Mouse (Mus musculus) intestine, embryonic 15.5 days (tissue): ENCODE data around the gene Nmnat1. TPM values are rescaled to one million over a fixed set of nuclear protein-coding genes. Genes with fewer than 3 reads are reported as not detected.
"Not testable (repeated sequence)": the region's sequence is repeated elsewhere in the genome, so short reads cannot be mapped to it uniquely, and the experiment has no call there.

Experiments used
- ATAC-seq: fragments of 200-750 bp; cut with Nextera tagmentation; 2 replicates; pipeline ENCODE4 v1.8.0; 2017; ENCODE audit warnings: moderate TSS enrichment, moderate library complexity
- H3K27ac ChIP-seq: fragments of 300-500 bp; sonication (generic); 2 replicates; pipeline ENCODE4 v1.5.1; 2015; ENCODE audit warnings: mild to moderate bottlenecking, inconsistent platforms
- H3K27me3 ChIP-seq: fragments of 300-500 bp; sonication (generic); replicated peaks from 2 replicates; pipeline ENCODE4 v1.6.1; 2015; ENCODE audit warnings: inconsistent platforms
- H3K36me3 ChIP-seq: fragments of 300-500 bp; sonication (generic); 2 replicates; pipeline ENCODE4 v1.6.1; 2015; ENCODE audit warnings: inconsistent platforms
- H3K4me1 ChIP-seq: fragments of 300-500 bp; sonication (generic); replicated peaks from 2 replicates; pipeline ENCODE4 v1.6.1; 2015; ENCODE audit warnings: inconsistent platforms
- H3K4me2 ChIP-seq: fragments of 300-500 bp; sonication (generic); replicated peaks from 2 replicates; pipeline ENCODE4 v1.6.1; 2015; ENCODE audit warnings: mild to moderate bottlenecking, inconsistent platforms
- H3K4me3 ChIP-seq: fragments of 300-500 bp; sonication (generic); replicated peaks from 2 replicates; pipeline ENCODE4 v1.5.1; 2015; ENCODE audit warnings: inconsistent platforms
- H3K9ac ChIP-seq: fragments of 300-500 bp; sonication (generic); 2 replicates; pipeline ENCODE4 v1.6.1; 2015; ENCODE audit warnings: inconsistent platforms
- H3K9me3 ChIP-seq: fragments of 300-500 bp; sonication (generic); 2 replicates; pipeline ENCODE4 v1.6.1; 2016; ENCODE audit warnings: inconsistent platforms
- WGBS: fragments of 180-500 bp; shearing (Covaris S2); methylation state at CpG from one replicate; pipeline ENCODE4 v1.1.7; 2015; 5-methylcytosine and 5-hydroxymethylcytosine counted together
- polyA plus RNA-seq: library from polyadenylated mRNA; unstranded; fragments of >200 nt; fragmentation: Nextera tagmentation; extraction: Ambion mirVana; gene quantifications from 2 replicates; pipeline ENCODE4 v1.2.1, GENCODE M21; 2015

The Nmnat1 gene
- polyA plus RNA-seq, 1 experiment from 2014 or later = 13.3 TPM

- WGBS = under 1% methylated on average over 10 of the region's 10 CpGs
- no peaks in the 10 kb centered on the region for H3K9me3 ChIP-seq
- peak overlapping the region; percentile 85 for H3K4me2 ChIP-seq
- H3K4me1 ChIP-seq = peaks cover 6% of the 10 kb centered on the region; the same call in 1 of the 2 replicates
- peak overlapping the region; percentile 78 for H3K27ac ChIP-seq
- no peaks in the 10 kb centered on the region for H3K27me3 ChIP-seq
- no peak for ATAC-seq
- peaks cover 16% of the 10 kb centered on the region for H3K36me3 ChIP-seq
- peak overlapping the region; percentile 81 for H3K9ac ChIP-seq
- peak overlapping the region; percentile 77 for H3K4me3 ChIP-seq
These were observed 814 bp upstream of the Nmnat1 start for GRCm38 (mm10) chr4:149485825-149486206.

GRCm38 (mm10) chr4:149484566-149484965, 436 bp downstream of the Nmnat1 start:
- Histone ChIP-seq H3K9me3 (no peaks in the 10 kb centered on the region), H3K27ac (peak overlapping the region; percentile 73), H3K4me1 (peaks cover 6% of the 10 kb centered on the region; the same call in 1 of the 2 replicates), H3K36me3 (peaks cover 11% of the 10 kb centered on the region), H3K27me3 (no peaks in the 10 kb centered on the region), H3K9ac (peak overlapping the region; percentile 81), H3K4me3 (peak overlapping the region; percentile 77), H3K4me2 (peak overlapping the region; percentile 85)
- peak; percentile 8; the same call in 1 of the 2 replicates for ATAC-seq
- 50% methylated on average over 3 of the region's 3 CpGs for WGBS

GRCm38 (mm10) chr4:149477078-149477477, 7.9 kb downstream of the Nmnat1 start, which contains the start of gene Tmem274:
Tmem274 (plus strand) TSS chr4:149477378.
- Histone ChIP-seq H3K9ac (no peak within 1 kb of the TSS), H3K27ac (no peak within 1 kb of the TSS), H3K27me3 (no peaks in the 10 kb centered on the region), H3K36me3 (0 out of 2 replicates have a peak, but pooled peaks cover 2% of the 10 kb centered on the region), H3K9me3 (no peaks in the 10 kb centered on the region), H3K4me3 (no peak within 1 kb of the TSS), H3K4me2 (no peak within 1 kb of the TSS), H3K4me1 (no peaks in the 10 kb centered on the region)
- ATAC-seq = no peak
- 86% methylated on average over 11 of the region's 11 CpGs for WGBS

- Histone ChIP-seq H3K27me3 (no peaks in the 10 kb centered on the region), H3K9ac (no peak overlapping the region), H3K4me2 (no peak overlapping the region), H3K4me1 (no peaks in the 10 kb centered on the region), H3K36me3 (0 out of 2 replicates have a peak, but pooled peaks cover 2% of the 10 kb centered on the region), H3K27ac (no peak overlapping the region), H3K9me3 (no peaks in the 10 kb centered on the region), H3K4me3 (no peak overlapping the region)
- ATAC-seq = no peak
- WGBS = 66% methylated on average over 7 of the region's 7 CpGs
These were observed 9.9 kb downstream of the Nmnat1 start for GRCm38 (mm10) chr4:149475096-149475495.

GRCm38 (mm10) chr4:149469557-149469956, 15.4 kb downstream of the Nmnat1 start:
- Histone ChIP-seq H3K36me3 (peaks cover 8% of the 10 kb centered on the region; the same call in 1 of the 2 replicates), H3K4me1 (no peaks in the 10 kb centered on the region), H3K27ac (no peak overlapping the region), H3K4me3 (no peak overlapping the region), H3K9me3 (no peaks in the 10 kb centered on the region), H3K9ac (no peak overlapping the region), H3K4me2 (no peak overlapping the region), H3K27me3 (no peaks in the 10 kb centered on the region)
- no peak for ATAC-seq
- WGBS = 92% methylated on average over 3 of the region's 3 CpGs

- 69% methylated on average over 6 of the region's 6 CpGs for WGBS
- Histone ChIP-seq H3K27ac (no peak overlapping the region), H3K27me3 (no peaks in the 10 kb centered on the region), H3K9me3 (no peaks in the 10 kb centered on the region), H3K4me3 (no peak overlapping the region), H3K36me3 (peaks cover 6% of the 10 kb centered on the region; the same call in 1 of the 2 replicates), H3K4me2 (no peak overlapping the region), H3K4me1 (no peaks in the 10 kb centered on the region), H3K9ac (no peak overlapping the region)
- ATAC-seq = no peak
These were observed 21.5 kb downstream of the Nmnat1 start for GRCm38 (mm10) chr4:149463435-149463950.

GRCm38 (mm10) chr4:149462305-149462971, 22.6 kb downstream of the Nmnat1 start:
- no peaks in the 10 kb centered on the region for H3K9me3 ChIP-seq
- H3K36me3 ChIP-seq = no peaks in the 10 kb centered on the region
- 73% methylated on average over 6 of the region's 6 CpGs for WGBS
- ATAC-seq = no peak
- H3K27me3 ChIP-seq = no peaks in the 10 kb centered on the region
- no peak overlapping the region for H3K4me2 ChIP-seq
- H3K27ac ChIP-seq = no peak overlapping the region
- no peak overlapping the region for H3K9ac ChIP-seq
- H3K4me1 ChIP-seq = no peaks in the 10 kb centered on the region
- no peak overlapping the region for H3K4me3 ChIP-seq

GRCm38 (mm10) chr4:149461579-149462304, 23.3 kb downstream of the Nmnat1 start:
- ATAC-seq = no peak
- H3K9ac ChIP-seq = no peak overlapping the region
- no peak overlapping the region for H3K4me3 ChIP-seq
- no peaks in the 10 kb centered on the region for H3K36me3 ChIP-seq
- no peaks in the 10 kb centered on the region for H3K27me3 ChIP-seq
- 67% methylated on average over 3 of the region's 7 CpGs for WGBS
- no peak overlapping the region for H3K4me2 ChIP-seq
- no peaks in the 10 kb centered on the region for H3K4me1 ChIP-seq
- H3K27ac ChIP-seq = no peak overlapping the region
- no peaks in the 10 kb centered on the region for H3K9me3 ChIP-seq

- H3K9ac ChIP-seq, ATAC-seq, H3K4me3 ChIP-seq, H3K27ac ChIP-seq, H3K27me3 ChIP-seq, H3K4me1 ChIP-seq, H3K36me3 ChIP-seq, H3K4me2 ChIP-seq, H3K9me3 ChIP-seq: not testable (repeated sequence)
- WGBS = 84% methylated on average over 2 of the region's 2 CpGs
These were observed 24.5 kb downstream of the Nmnat1 start for GRCm38 (mm10) chr4:149460475-149460874.

GRCm38 (mm10) chr4:149459425-149459824, 25.6 kb downstream of the Nmnat1 start:
- no peak for ATAC-seq
- H3K27ac ChIP-seq = no peak overlapping the region
- WGBS = 72% methylated on average over 1 of the region's 1 CpGs

GRCm38 (mm10) chr4:149458526-149458925, 26.5 kb downstream of the Nmnat1 start:
- no peak overlapping the region for H3K9ac ChIP-seq
- 66% methylated on average over 5 of the region's 5 CpGs for WGBS
- H3K27me3 ChIP-seq = no peaks in the 10 kb centered on the region
- ATAC-seq = no peak
- no peaks in the 10 kb centered on the region for H3K9me3 ChIP-seq
- H3K27ac ChIP-seq = no peak overlapping the region
- no peak overlapping the region for H3K4me3 ChIP-seq
- no peak overlapping the region for H3K4me2 ChIP-seq
- H3K36me3 ChIP-seq = no peaks in the 10 kb centered on the region
- H3K4me1 ChIP-seq = no peaks in the 10 kb centered on the region

More at GRCm38 (mm10) chr4:149459425-149459824, 25.6 kb downstream of the Nmnat1 start:
- Histone ChIP-seq H3K9ac (no peak overlapping the region), H3K4me2 (no peak overlapping the region), H3K9me3 (no peaks in the 10 kb centered on the region), H3K4me1 (no peaks in the 10 kb centered on the region), H3K4me3 (no peak overlapping the region), H3K27me3 (no peaks in the 10 kb centered on the region), H3K36me3 (no peaks in the 10 kb centered on the region)

GRCm38 (mm10) chr4:149457831-149458430, 27.1 kb downstream of the Nmnat1 start:
- Histone ChIP-seq H3K36me3 (no peaks in the 10 kb centered on the region), H3K9me3 (no peaks in the 10 kb centered on the region), H3K4me3 (no peak overlapping the region), H3K4me2 (no peak overlapping the region), H3K4me1 (no peaks in the 10 kb centered on the region), H3K27me3 (no peaks in the 10 kb centered on the region), H3K9ac (no peak overlapping the region), H3K27ac (no peak overlapping the region)
- no peak for ATAC-seq
- 75% methylated on average over 6 of the region's 6 CpGs for WGBS
